Mouse (Mus musculus) mouse embryonic stem cell (cell line): ENCODE measurements around the gene Trnt1.

Experiments
- in situ Hi-C, 2 experiments: fragments of 300-500 bp; cut with MboI; formaldehyde crosslinking; loops; 1 replicate in 1 of 2; 3 replicates in 1 of 2; pipeline ENCODE4 v1.14.3; 2019 to 2020; ENCODE audit warnings: low sequenced_read_pairs in 2 of 2, low pct_unique_long_range_greater_than_20kb in 1 of 2, mixed read lengths in 1 of 2; ENCODE audit not compliant: unreplicated experiment in 1 of 2

The Trnt1 gene

DNA sequence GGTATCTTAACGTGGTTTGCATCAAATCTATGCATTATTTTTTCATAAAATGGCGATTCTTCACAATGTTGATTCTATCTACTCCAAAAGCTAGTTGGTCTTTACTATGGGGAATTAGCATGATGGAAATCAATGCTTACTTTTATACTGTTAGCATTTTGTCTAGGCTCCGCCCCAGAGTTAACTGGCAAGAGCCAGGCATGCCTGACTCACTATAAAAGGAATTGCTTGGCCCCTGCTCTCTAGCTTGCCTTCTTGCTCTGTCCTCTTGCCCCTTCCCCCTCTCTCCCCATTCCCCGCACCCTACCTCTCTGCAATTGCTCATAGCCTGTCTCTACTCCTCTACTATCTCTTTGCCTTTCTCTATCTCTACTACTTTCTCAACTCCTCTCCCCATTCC lies 2.1 kb upstream of the Trnt1 start:
- in situ Hi-C loops, result no loop called here

DNA sequence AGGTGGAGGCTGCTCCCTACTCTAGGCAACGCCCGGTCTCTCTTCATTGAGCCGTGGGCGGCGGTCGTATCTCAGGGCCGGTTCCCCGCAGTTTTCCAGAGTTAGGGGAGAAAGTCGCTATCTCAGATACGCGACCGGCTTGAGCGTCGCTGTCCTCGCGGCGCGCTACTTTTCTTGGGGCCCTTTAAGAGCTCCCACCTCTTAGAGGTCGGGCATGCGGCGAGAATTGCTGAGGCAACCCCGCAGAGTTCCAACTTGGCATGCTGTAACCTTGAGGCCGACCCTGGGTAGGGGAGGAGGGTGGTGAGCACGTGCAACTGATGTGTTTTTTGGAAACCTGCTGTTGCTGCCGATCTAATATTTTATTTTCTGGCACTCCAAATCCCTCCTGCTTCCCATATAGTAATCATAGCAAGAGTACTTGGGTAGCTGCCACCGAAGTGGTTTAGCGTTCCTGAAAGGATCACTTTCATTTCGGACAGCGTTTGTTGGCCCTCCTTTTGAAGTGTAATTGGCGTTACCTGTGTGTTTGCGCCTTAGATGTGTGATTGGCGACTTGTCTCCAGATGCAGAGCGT lies 458 bp downstream of the Trnt1 start:
- in situ Hi-C loops, result no loop called here

DNA sequence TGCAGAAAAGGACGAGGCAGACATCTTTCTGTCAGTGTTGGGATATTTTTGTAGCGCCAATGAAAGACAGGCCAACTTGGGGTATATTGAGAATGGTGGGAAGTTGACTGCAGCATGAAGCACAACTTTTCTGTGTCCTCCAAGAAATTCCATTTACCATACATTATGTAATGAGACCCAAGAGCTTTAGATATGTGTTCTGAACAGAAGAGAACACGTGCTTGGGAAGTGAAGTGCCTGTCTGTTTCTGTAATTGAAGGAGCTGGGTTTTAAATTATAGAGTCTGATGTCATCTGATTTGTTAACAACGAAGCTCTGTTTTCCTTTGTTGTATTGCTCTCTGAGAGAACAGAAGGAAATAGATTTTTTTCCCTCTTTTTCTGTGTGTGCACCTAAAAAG lies 1.1 kb downstream of the Trnt1 start:
- in situ Hi-C loops, result no loop called here

DNA sequence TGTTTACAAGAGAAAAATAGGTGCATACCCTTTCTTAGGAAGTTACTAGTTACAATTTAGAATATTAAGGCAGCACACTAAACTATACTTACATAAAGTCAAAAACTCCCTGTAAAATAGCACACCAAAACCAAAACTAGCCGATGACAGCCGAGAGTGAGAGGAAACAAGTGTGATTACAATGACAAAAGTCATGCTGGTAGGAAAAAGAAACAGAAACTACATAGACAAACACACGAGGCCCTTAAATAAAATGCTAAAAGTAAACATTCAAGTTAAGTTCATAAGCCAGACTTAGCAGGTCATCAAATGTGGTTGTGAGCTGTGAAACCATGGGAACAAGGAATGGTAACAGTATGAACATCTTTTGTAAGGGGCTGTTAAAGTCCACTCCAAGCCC lies 18.2 kb downstream of the Trnt1 start:
- in situ Hi-C loops, result no loop called here

DNA sequence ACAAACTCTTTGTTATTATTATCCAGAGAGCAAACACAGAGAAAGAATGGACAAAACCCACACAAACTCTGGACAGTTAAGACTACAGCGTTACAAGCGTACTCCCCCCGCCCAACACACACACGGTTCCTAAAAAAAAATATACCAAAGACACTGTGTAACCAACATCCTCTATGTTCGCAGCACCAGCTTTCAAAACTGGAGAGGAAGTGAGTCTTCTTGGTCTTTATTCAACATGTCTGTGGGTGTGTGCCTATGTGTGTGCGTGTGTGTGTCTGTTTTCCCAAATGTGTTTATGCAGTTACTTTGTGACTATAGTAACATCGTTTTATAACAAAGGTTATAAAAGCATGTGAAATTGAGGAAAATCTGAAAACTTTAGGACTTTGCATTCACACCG lies 22.5 kb downstream of the Trnt1 start:
- in situ Hi-C loops, result no loop called here

DNA sequence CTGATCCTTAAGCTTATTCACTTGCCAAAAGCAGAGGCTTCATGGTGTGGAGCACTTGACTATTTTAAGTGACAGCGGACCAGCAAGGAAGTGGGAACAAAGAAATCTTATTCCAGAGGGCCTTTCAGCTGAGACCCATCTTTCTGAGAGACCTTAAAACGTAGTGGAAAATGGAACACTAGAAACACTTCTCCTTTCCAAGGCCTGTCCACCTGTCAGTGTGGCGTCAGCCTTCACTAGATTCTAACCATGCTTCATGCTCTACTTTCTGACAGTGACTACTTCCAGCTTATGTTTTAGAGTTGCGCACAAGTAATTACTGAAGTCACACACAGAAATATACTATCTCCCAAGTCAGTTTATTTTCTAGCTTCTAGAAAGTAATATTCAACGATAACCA lies 23.6 kb downstream of the Trnt1 start:
- in situ Hi-C loops, result no loop called here

DNA sequence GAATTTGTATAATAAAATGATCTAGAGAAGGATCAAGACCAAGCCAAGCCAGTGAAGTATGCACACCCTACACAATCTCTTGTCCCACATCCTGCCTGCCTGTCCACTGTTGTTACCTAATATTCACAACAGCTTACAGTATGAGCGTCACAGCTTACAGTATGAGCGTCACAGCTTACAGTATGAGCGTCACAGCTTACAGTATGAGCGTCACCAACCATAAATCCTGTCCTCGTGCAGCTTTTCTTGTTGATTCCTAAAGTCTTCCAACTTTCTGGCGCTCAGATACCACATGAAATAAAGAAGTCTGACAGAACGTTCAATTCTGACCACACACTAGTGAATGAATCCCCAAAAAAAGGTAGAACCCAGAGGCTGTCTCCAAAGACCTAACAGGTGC lies 24.2 kb downstream of the Trnt1 start:
- in situ Hi-C loops, result no loop called here

DNA sequence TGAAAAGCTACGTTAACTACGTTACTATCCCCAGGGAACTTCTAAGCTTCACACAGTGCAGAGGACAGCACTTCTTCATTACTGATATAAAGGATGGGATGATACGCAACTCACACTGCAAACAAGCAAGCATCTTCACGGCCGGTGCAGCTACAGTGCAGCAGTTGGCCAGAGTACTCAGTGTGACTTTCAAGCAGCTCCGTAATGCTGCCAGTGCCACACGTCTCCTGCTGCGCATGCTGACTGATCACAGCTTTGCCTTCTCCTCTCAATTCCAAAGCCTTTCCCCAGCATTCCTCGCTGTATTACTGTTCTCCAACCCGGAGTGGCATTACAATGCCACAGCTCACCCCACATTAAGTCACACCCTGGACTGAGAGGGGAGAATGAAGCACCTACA lies 24.7 kb downstream of the Trnt1 start:
- in situ Hi-C loops, result no loop called here

DNA sequence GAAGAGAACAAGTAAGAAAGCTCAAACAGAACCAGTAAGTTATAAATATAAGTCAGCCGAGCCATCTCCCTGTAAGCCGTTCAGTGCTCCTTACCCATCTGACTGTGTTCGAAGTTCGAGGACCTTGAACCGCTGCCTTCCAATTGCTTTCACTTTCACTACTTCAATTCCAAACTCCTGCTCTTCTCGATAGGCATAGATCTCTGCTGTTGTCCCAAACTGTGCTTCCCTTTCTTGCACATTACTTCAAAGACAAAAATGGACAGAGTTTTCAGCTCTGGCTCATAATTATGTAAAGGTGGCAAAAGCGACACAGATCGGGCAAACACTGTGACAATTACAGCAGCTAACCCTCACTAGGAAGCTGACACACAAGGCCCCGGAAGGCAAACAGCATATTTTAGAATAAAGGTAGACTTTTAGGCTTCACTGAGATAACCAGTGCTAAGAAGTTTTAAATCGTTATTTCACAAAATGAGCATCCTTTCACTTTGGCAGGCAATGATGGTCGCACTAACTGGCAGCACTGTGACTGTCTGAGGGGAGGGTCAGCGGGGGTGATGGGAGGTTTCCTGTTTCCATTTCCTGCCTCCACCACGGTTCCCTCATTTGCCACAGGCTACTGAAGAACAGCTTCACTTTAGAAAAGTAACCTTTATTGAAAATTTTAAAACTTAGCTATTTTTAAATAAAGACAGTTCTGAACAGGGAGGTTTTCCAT lies 25.3 kb downstream of the Trnt1 start:
- in situ Hi-C loops, result no loop called here

DNA sequence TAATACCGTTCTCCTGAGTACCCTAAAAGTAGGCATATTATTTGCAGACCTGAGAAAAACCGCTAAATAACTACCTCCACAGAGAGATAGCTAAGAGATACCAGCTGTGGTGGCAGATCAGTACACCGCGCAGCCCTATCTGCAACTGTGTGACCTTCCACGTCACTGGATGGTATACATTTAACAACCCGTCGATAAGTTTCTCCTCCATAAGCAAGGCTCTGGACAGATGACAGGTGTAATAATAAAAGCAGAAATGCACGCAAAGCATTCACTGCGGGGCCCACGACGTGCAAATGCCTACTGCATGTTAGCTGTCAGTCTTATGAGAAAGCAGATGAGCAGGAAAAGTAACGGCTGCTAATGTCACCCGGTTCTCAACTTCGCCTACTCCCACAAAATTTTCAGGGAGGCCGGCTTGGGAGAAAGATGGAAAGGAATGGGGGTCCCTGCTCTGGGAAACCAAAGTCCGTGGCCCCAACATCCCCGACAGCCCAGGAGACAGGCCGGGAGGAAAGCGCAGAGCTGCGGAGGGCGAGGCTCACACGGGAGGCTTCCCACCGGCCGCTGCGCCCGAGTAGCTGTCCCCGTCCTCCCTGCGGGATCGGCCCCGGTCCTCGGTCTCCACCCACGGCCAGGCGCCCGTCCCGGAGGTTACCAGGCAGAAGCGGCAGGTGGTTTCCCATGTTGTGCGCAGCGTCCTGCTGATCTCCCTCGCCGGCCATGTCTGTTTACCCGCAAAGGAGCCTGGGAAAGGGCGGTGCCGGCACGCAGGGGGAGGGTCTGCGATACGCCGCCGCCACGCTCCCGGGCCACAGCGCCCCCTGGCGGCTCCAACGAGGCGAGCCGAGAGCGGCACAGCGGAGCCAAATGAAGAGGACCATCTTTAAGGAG lies 30.7 kb downstream of the Trnt1 start, which contains the start of gene Crbn:
TSS of gene Crbn (minus strand) at position 745 of the 894 bp plus-strand sequence.
- in situ Hi-C loops, result loop anchor here (10.0 to 25.0 kb wide), 2 partner anchors 325 to 1263 kb away; partner anchors contain the start of gene Setmar (in 2 of the 2)

DNA sequence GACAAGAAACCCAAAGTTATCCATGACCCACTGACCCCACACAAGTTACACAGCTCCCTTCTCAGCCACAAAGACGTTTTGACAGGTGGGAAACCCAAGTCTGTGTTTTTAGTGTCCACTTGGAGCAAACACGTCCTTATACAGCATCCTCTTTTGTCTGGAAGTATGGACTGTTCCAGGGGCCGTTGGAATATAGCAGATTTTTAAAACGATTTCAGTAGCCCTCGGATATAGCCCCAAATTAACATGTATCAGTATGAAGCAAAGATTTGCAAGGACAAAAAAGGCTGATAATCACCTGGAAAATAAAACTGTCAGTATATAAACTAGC lies 31.3 kb downstream of the Trnt1 start:
- in situ Hi-C loops, result loop anchor here (10.0 to 25.0 kb wide), 2 partner anchors 325 to 1262 kb away; partner anchors contain the start of gene Setmar (in 2 of the 2)

DNA sequence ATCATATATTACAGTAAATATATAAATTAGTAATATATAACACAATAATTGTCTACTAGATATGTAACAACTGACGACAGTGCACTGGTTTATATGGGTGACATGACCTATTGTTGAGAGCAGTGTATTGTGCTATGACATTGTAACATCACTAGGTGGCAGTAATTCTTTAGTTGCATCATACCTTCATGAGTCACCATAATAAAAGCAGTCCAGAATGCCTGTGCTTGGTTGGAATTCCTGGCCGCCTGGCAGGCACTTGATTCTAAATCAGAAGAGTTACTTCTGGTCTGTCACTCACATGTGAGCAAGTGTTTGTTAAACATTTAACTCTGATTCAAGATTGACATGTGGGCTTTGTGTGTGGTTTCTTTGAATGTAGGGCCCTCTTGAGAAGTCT lies 36.0 kb downstream of the Trnt1 start:
- in situ Hi-C loops, result loop anchor here (10.0 to 25.0 kb wide), 2 partner anchors 320 to 1257 kb away; partner anchors contain the start of gene Setmar (in 2 of the 2)

DNA sequence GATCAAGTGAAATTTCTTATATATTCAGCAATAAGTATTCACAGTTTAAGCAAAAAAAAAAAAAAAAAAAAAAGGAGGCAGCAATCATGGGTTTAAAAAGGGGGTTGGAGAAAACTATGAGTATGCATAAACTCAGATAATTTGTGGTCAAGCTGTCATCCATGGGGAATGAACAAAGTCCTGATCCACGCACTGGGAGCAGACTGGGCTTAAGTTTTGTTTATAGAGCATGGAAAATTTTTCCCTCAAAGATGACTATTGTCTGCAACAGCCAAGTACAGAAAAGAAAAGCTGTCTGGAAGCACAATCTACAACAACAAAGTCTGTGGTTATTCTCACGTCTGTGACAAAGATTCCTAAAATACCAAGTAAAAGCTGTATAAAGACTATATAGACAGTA lies 40.2 kb downstream of the Trnt1 start:
- in situ Hi-C loops, result loop anchor here (10.0 to 25.0 kb wide), 2 partner anchors 316 to 1253 kb away; partner anchors contain the start of gene Setmar (in 2 of the 2)

DNA sequence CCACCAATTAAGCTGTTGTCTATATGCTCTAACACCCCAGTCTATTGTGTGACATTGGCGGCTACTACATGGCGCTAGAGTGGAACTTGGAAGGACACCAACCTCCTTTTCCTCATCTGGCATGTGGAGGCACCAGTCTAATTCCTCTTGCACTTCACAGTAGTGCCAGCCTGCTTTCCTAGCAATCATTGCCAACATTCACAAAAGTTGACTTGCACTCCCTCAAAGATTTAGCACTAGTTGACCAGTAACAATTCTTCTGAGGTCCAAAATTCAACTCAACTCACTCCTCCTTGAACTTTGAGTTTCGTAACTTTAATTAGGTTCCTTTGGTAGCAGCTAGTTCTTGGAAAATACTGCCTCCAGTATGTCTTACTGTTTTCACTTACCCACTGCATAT lies 41.8 kb downstream of the Trnt1 start:
- in situ Hi-C loops, result loop anchor here (25.0 kb wide), 1 partner anchor 1252 kb away; the partner anchor contains the start of gene Setmar (in 2 of the 2)

DNA sequence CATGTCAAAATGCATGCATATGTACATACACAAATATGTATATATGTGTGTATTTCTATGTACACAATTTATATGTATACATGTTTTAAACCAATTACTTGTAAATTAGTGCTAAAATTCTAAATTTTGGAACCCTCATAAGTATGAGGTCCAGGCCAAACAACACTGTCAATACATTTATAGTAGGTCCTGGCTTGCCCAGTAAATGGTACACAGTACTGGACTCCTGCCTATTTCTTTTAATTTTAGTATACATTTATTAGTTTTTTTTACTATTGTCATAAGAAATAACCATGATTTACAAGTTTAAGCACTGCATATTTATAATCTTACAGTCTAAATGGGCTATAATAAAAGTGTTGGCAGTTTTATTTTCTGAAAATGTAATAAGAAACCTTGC lies 50.3 kb downstream of the Trnt1 start:
- in situ Hi-C loops, result loop anchor here (25.0 kb wide), 1 partner anchor 1243 kb away; the partner anchor contains the start of gene Setmar (in 2 of the 2)

DNA sequence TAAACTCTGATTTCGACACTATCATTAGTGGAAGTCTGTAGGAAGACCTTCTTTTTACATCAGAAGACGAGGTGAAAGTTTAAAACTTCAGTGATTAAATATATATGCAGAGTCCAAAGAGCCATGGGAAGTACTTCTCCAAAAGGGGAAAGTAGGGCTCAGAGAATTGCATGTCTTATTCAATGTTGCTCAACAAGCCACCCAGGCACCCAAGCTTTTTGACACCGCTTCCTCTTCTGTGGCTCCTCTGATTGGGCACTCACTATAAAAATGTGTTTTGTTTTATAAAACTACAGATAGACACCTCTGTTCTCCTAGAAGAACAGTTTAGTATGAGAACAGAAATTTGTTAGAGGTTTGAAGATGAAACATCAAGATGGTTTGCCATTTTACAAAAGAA lies 51.0 kb downstream of the Trnt1 start:
- in situ Hi-C loops, result loop anchor here (25.0 kb wide), 1 partner anchor 1242 kb away; the partner anchor contains the start of gene Setmar (in 2 of the 2)

DNA sequence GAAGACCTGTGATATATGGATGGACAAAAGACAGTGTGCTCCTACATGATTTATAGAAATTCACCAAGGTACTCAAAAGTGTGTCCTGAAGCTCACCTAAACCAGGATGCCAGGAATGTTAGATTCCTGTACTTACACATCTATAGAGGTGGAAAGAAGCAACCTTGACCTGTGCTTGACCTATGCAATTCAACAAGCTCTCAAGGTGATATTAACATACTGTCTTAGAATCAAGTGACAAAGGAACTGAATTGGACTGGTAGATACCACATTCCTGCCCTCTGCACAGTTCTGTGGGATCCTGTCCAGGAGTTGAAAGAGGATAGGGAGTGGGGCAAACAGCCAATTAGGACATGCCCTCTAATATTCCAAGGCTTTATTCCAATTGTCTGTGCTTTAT lies 51.6 kb downstream of the Trnt1 start:
- in situ Hi-C loops, result loop anchor here (25.0 kb wide), 1 partner anchor 1242 kb away; the partner anchor contains the start of gene Setmar (in 2 of the 2)

DNA sequence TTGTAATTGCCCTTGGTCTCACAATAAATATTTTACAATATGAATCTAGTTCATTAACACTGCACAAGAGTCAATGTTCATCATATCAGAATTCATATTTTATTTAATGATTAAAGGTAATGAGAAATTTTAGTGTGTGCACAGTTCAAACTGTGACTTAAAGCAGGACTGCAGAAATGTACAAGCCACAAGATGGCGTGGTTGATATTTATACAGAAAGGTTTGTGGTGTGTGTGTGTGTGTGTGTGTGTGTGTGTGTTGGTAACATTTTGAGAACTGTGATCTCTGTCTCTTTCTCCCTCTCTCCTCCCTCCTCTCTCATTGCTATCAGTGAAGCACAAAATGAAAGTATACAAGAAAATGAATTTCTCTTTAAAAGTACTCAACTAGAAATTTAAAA lies 53.4 kb downstream of the Trnt1 start:
- in situ Hi-C loops, result loop anchor here (25.0 kb wide), 1 partner anchor 1240 kb away; the partner anchor contains the start of gene Setmar (in 2 of the 2)
